Mouse (Mus musculus) embryonic fibroblast, embryonic 13.5 days (primary cell): ENCODE data around the gene Nav2.

Experiments
- CTCF ChIP-seq: IDR thresholded peaks from 2 replicates; pipeline ENCODE4 v1.5.1; 2011; ENCODE audit warnings: mild to moderate bottlenecking, control low read depth, low read length, moderate library complexity, borderline replicate concordance; ENCODE audit not compliant: insufficient read depth
- POLR2A ChIP-seq: IDR thresholded peaks from 2 replicates; pipeline ENCODE4 v1.6.1; 2011; ENCODE audit warnings: low read depth, mild to moderate bottlenecking, control low read depth, low read length, moderate library complexity

- TF ChIP-seq POLR2A (no peak), CTCF (no peak)
These were observed 357.9 kb downstream of the Nav2 start for GRCm38 (mm10) chr7:49266422-49266821.
